Mouse (Mus musculus): ENCODE measurements around the gene Asic2.

GRCm38 (mm10) chr11:81426857-81427256, 541.4 kb downstream of the Asic2 start:
- no peak for TF ChIP-seq POLR2A (IDR thresholded peaks at IDR 0.05; ENCODE audit: control insufficient read depth, extremely low read depth, insufficient read depth, low read length, poor library complexity)
- TF ChIP-seq CTCF (IDR thresholded peaks at IDR 0.05; ENCODE audit: borderline replicate concordance, control insufficient read depth, extremely low read depth, insufficient read depth, low read length, poor library complexity) = no peak
